In the genomic region with DNA sequence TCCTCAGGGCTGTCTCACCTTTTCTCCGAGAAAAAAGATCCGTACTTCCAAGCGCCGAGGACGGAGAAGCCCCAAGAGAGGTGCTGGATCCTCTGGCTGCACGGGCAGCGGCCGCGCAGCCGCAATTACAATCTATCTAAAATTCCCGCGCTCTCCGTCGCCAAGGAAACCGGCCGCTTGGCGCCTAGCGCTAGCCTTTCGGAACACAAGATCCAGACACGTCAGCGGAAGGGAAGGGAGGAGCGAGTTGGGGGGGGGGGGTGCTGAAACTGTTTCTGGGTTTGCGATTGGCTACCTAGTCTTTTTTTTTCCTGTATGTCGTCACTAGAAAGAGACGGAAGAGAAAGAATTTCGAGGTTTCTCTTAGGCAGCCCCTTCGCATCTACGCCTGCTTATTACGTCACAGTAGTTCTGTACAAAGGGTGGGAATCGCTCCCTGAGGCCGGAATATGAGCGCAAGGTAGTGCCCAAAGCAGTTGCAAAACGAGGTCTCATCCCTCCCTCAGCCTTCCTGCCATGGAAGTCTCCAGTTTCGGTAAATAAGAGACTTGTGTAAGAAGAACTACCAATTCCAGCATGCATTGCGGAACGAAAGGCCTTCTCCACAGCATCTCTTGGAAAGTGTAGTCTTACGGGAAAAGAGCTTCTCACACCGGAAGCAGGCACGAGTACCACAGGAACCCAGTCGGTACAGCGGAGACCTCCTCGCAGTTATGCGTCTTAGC, we compare ENCODE assay signal across 8 mouse cellular contexts. TPM values are rescaled to one million over a fixed set of nuclear protein-coding genes. Genes with fewer than 3 reads are reported as not detected.
DNase-seq lines count a peak whose midpoint lies in the region; ATAC-seq lines count a peak whose summit lies in the region.

A gene (minus strand): TSS at position 205 of the 725 bp plus-strand sequence.
A gene (plus strand): TSS at position 399 of the 725 bp plus-strand sequence.

- H3K9me3 ChIP-seq in hindbrain, embryonic 16.5 days (ENCODE audit: control insufficient read depth, low read length), result no peaks in the 10 kb centered on the region

- H3K4me3 ChIP-seq in hindbrain, embryonic 16.5 days (ENCODE audit: low read length), result peak within 1 kb of the TSS; percentile 83
- H3K4me3 ChIP-seq in macrophage (ENCODE audit: inconsistent target), result peak within 1 kb of the TSS; percentile 93

- ATAC-seq in hindbrain, embryonic 16.5 days, result peak; percentile 87

- H3K4me1 ChIP-seq in hindbrain, embryonic 16.5 days (ENCODE audit: control insufficient read depth, insufficient read depth, low read depth, low read length), result peaks cover 20% of the 10 kb centered on the region

- WGBS in hindbrain, embryonic 16.5 days, result under 1% methylated on average over 43 of the region's 43 CpGs
- under 1% methylated on average over 37 of the region's 43 CpGs for WGBS in macrophage (ENCODE audit: missing documents)

- no peaks in the 10 kb centered on the region for H3K36me3 ChIP-seq in hindbrain, embryonic 16.5 days (ENCODE audit: control insufficient read depth, insufficient read depth, low read length)
- H3K36me3 ChIP-seq in macrophage (ENCODE audit: inconsistent target), result peaks cover 15% of the 10 kb centered on the region

- peak within 1 kb of the TSS; percentile 98 for H3K27ac ChIP-seq in hindbrain, embryonic 16.5 days (ENCODE audit: low read depth, low read length)
- peak within 1 kb of the TSS; percentile 96 for H3K27ac ChIP-seq in macrophage

- peak within 1 kb of the TSS; percentile 79 for H3K4me2 ChIP-seq in hindbrain, embryonic 16.5 days (ENCODE audit: low read length)

- H3K79me2 ChIP-seq in macrophage (ENCODE audit: inconsistent target), result peaks cover 84% of the 10 kb centered on the region

- no peaks in the 10 kb centered on the region for H3K27me3 ChIP-seq in hindbrain, embryonic 16.5 days (replicated peaks; ENCODE audit: control insufficient read depth, insufficient read depth, low read length)

- DNase-seq in WW6 (ENCODE audit: low read depth, low spot score), result peak; percentile 99
- peak; percentile 78 to 89 for DNase-seq in cerebellum, postnatal 4 days (ENCODE audit: low spot score in 2 of 2)
- peak; percentile 89 for DNase-seq in gastrocnemius, adult 18-20 months (ENCODE audit: low spot score)
- peak; percentile 81 to 89 for DNase-seq in left cerebral cortex, adult 18-20 months (ENCODE audit: low spot score in 2 of 2)
- peak; percentile 89 for DNase-seq in right cerebral cortex, adult 18-20 months
- peak; percentile 73 for DNase-seq in urinary bladder, postnatal 10 days (ENCODE audit: low spot score)

- H3K9ac ChIP-seq in hindbrain, embryonic 16.5 days (ENCODE audit: low read depth, low read length), result peak within 1 kb of the TSS; percentile 85

RNA-seq across cellular contexts. Expression of the first gene that starts in this region (rescaled TPM):
- under 1 TPM in 1 of 2 experiments, not detected in 1; 0.34 TPM for total RNA-seq in gastrocnemius, adult 18-20 months (2021)
- polyA plus RNA-seq in hindbrain, embryonic 16.5 days (2015; fragmentation: Nextera tagmentation; extraction: Ambion mirVana), result 2.0 and 3.0 TPM in 2 replicates
- 1 to 10 TPM in 1 of 2 experiments, under 1 TPM in 1; 0.74 to 1.2 TPM for total RNA-seq in left cerebral cortex, adult 18-20 months (2021)
- 10 to 100 TPM in 13 of 26 experiments, 1 to 10 TPM in 13; 2.2 to 23.3 (median 9.8) TPM for total RNA-seq in macrophage (2018; cell fraction: chromatin; rRNA removed)
- 1 to 10 TPM; 1.1 to 2.6 (median 1.8) TPM for total RNA-seq in macrophage (2018; cell fraction: cytosol; rRNA removed)
- 10 to 100 TPM in 1 of 26 experiments, 1 to 10 TPM in 25; 1.4 to 25.2 (median 3.6) TPM for total RNA-seq in macrophage (2018; cell fraction: nucleus; rRNA removed)
- polyA plus RNA-seq in macrophage (2018), result 0.61 to 7.7 TPM (median 2.1 TPM) in 3 replicates

RNA-seq across cellular contexts. Expression of the second gene that starts in this region (rescaled TPM):
- total RNA-seq in gastrocnemius, adult 18-20 months (2021), result 10 to 100 TPM; 63.0 to 66.2 TPM
- 80.5 and 93.2 TPM in 2 replicates for polyA plus RNA-seq in hindbrain, embryonic 16.5 days (2015; fragmentation: Nextera tagmentation; extraction: Ambion mirVana)
- total RNA-seq in left cerebral cortex, adult 18-20 months (2021), result 100 to 1,000 TPM; 135 to 198 TPM
- 100 to 1,000 TPM in 17 of 26 experiments, 10 to 100 TPM in 9; 39.7 to 427 (median 139) TPM for total RNA-seq in macrophage (2018; cell fraction: chromatin; rRNA removed)
- 100 to 1,000 TPM in 8 of 26 experiments, 10 to 100 TPM in 18; 37.9 to 118 (median 70.6) TPM for total RNA-seq in macrophage (2018; cell fraction: cytosol; rRNA removed)
- 100 to 1,000 TPM in 12 of 26 experiments, 10 to 100 TPM in 14; 45.0 to 242 (median 85.3) TPM for total RNA-seq in macrophage (2018; cell fraction: nucleus; rRNA removed)
- polyA plus RNA-seq in macrophage (2018), result 57.2 to 95.2 TPM (median 88.0 TPM) in 3 replicates

Comparison
In these comparisons a context has a peak if more than half of its experiments do, and no peak if none do; other contexts are left out.
1. Peak in every context shown above with its lines: DNase-seq, ATAC-seq, H3K4me3 ChIP-seq and H3K27ac ChIP-seq.